Mouse (Mus musculus) midbrain, postnatal 0 days (tissue): ENCODE results near the gene Ahnak2. TPM values are rescaled to one million over a fixed set of nuclear protein-coding genes. Genes with fewer than 3 reads are reported as not detected.

Experiments
- ATAC-seq: fragments of 200-750 bp; cut with Nextera tagmentation; 2 replicates; pipeline ENCODE4 v1.8.0; 2017; ENCODE audit warnings: moderate number of reproducible peaks, mild to moderate bottlenecking, moderate TSS enrichment, moderate library complexity; ENCODE audit not compliant: low FRiP score
- DNase-seq: peaks from one replicate; pipeline ENCODE4 v3.0.0-alpha.2; 2015; ENCODE audit warnings: low spot score
- H3K27ac ChIP-seq: fragments of 300-500 bp; sonication (generic); 2 replicates; pipeline ENCODE4 v1.5.1; 2014; ENCODE audit warnings: low read depth, mild to moderate bottlenecking, low read length, mixed read lengths
- H3K27me3 ChIP-seq: fragments of 300-500 bp; sonication (generic); 2 replicates; pipeline ENCODE4 v1.6.1; 2014; ENCODE audit warnings: low read length, control low read depth, mixed read lengths; ENCODE audit not compliant: insufficient read depth
- H3K36me3 ChIP-seq: fragments of 300-500 bp; sonication (generic); 2 replicates; pipeline ENCODE4 v1.6.1; 2014; ENCODE audit warnings: low read length, control low read depth, mixed read lengths; ENCODE audit not compliant: insufficient read depth
- H3K4me1 ChIP-seq: fragments of 300-500 bp; sonication (generic); 2 replicates; pipeline ENCODE4 v1.6.1; 2014; ENCODE audit warnings: mild to moderate bottlenecking, control low read depth, antibody characterized with exemption, low read length, mixed read lengths; ENCODE audit not compliant: insufficient read depth
- H3K4me2 ChIP-seq: fragments of 300-500 bp; sonication (generic); 2 replicates; pipeline ENCODE4 v1.6.1; 2014; ENCODE audit warnings: low read depth, mild to moderate bottlenecking, low read length, mixed read lengths; ENCODE audit not compliant: poor library complexity, severe bottlenecking
- H3K4me3 ChIP-seq: fragments of 300-500 bp; sonication (generic); 2 replicates; pipeline ENCODE4 v1.5.1; 2014; ENCODE audit warnings: low read depth, mild to moderate bottlenecking, low read length, moderate library complexity
- H3K9ac ChIP-seq: fragments of 300-500 bp; sonication (generic); replicated peaks from 2 replicates; pipeline ENCODE4 v1.6.1; 2014; ENCODE audit warnings: mild to moderate bottlenecking, low read length, moderate library complexity, mixed read lengths; ENCODE audit not compliant: poor library complexity, severe bottlenecking
- H3K9me3 ChIP-seq: fragments of 300-500 bp; sonication (generic); 2 replicates; pipeline ENCODE4 v1.6.1; 2016; ENCODE audit warnings: low read length, control low read depth
- CTCF ChIP-seq: IDR thresholded peaks from 2 replicates; pipeline ENCODE4 v1.5.1; 2016; ENCODE audit warnings: antibody characterized with exemption, mild to moderate bottlenecking
- WGBS: fragments of 180-500 bp; shearing (Covaris S2); extraction: QIAGEN DNeasy Blood & Tissue Kit; methylation state at CpG from one replicate; pipeline ENCODE4 v1.1.7; 2014; 5-methylcytosine and 5-hydroxymethylcytosine counted together
- polyA plus RNA-seq: library from polyadenylated mRNA; unstranded; fragments of >200 nt; fragmentation: Nextera tagmentation; extraction: Ambion mirVana; gene quantifications from 2 replicates; pipeline ENCODE4 v1.2.1, GENCODE M21; 2015
- total RNA-seq: library from RNA; depleted of rRNA; stranded (reverse); fragments of >200 nt; gene quantifications from 2 replicates; pipeline ENCODE4 v1.2.3, GENCODE M21; 2014

Gene Ahnak2
- total and polyA plus RNA-seq, 2 experiments from 2014 or later, result 1.9 to 6.1 TPM

DNA sequence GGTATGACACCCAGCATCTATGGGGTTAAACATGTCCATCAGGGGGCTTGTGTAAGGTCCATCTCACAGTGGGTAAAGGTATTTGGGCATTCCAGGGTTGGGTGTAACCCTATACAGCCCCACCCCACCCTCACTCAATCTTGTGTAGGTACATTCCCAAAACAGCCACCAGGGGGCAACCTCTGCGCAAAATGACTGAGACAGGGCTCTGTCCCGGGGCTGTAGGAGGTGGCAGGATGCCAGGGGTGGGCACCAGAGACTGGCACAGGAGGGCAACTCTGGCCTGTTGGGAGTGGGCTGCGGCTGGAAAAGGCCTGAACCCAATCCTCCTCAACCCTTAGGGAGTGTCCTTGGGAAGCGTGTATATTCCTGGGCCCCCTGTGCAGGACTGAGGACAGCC is 2.0 kb downstream of the Ahnak2 start:
- ATAC-seq (no peak), DNase-seq (peak; percentile 45)
- H3K36me3 ChIP-seq, result no peaks in the 10 kb centered on the region
- peaks cover 5% of the 10 kb centered on the region; the same call in 1 of the 2 replicates for H3K4me1 ChIP-seq
- no peaks in the 10 kb centered on the region for H3K9me3 ChIP-seq
- WGBS, result 8% methylated on average over 4 of the region's 4 CpGs
- peak; percentile 79 for TF ChIP-seq CTCF
- no peak overlapping the region for H3K4me2 ChIP-seq
- H3K4me3 ChIP-seq, result no peak overlapping the region
- H3K9ac ChIP-seq, result no peak overlapping the region
- H3K27ac ChIP-seq, result no peak overlapping the region
- peaks cover 7% of the 10 kb centered on the region; the same call in 1 of the 2 replicates for H3K27me3 ChIP-seq

DNA sequence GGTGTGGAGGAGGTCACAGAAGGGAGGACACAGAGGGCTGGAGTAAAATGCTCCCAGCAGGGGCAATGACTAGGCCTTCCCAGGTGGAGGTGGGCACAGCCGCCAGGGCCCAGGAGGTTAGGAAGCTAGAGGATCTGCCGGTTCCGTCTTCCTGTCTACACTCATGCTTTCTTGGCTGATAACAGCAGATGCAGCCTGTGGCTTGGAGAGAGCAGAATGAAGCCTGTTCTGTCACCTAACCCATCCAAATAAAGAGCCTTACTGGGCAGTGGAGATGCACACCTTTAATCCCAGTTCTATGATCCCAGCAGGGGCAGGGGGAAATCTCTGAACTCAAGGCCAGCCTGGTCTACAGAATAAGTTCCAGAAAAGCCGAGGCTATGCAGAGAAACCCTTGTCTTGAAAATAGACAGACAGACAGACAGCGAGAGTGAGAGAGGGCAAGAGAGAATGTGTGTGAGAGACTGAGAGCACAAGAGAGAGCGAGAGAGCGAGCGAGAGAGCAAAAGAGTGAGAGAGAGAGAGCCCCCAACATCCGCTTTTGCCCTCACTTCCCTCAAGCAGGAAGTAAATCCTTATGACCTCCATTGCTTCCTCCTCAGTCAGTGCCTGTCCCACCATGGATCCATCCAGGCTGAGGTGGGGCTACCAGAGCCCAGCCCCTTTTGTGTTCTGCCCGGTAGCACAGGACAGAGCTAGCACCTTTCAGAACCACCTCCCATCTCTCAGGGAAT is 3.1 kb downstream of the Ahnak2 start:
- no peak for TF ChIP-seq CTCF
- Histone ChIP-seq H3K4me3 (no peak overlapping the region), H3K27ac (no peak overlapping the region), H3K9ac (no peak overlapping the region), H3K4me1 (peaks cover 5% of the 10 kb centered on the region; the same call in 1 of the 2 replicates), H3K4me2 (no peak overlapping the region), H3K27me3 (peaks cover 7% of the 10 kb centered on the region; the same call in 1 of the 2 replicates), H3K36me3 (no peaks in the 10 kb centered on the region), H3K9me3 (no peaks in the 10 kb centered on the region)
- WGBS, result 86% methylated on average over 10 of the region's 10 CpGs
- ATAC-seq (no peak), DNase-seq (no peak)

DNA sequence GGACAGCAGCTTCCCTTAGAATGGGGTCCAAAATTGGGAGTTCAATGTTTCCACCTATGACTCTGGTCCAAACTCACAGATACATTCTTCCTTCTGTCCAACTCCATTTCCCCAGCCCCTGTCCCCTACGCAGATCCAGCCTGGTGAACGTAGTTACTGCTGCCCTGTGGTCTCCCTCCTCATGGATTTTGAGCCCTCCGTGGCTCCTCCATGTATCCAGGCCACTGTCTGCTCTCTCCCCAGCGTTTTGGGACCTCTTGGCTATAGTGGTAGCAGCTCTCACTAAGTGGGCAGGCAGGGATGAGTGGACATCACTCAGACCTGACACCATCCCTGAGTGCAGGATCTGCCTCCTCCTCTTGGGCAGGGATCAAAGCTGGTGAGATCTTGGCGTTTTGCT is 3.7 kb downstream of the Ahnak2 start:
- H3K9me3 ChIP-seq, result no peaks in the 10 kb centered on the region
- H3K27me3 ChIP-seq, result peaks cover 7% of the 10 kb centered on the region; the same call in 1 of the 2 replicates
- TF ChIP-seq CTCF, result no peak
- DNase-seq, result no peak
- H3K36me3 ChIP-seq, result no peaks in the 10 kb centered on the region
- no peak overlapping the region for H3K9ac ChIP-seq
- H3K4me3 ChIP-seq, result no peak overlapping the region
- 80% methylated on average over 5 of the region's 5 CpGs for WGBS
- no peak for ATAC-seq
- peaks cover 5% of the 10 kb centered on the region; the same call in 1 of the 2 replicates for H3K4me1 ChIP-seq
- no peak overlapping the region for H3K4me2 ChIP-seq
- no peak overlapping the region for H3K27ac ChIP-seq

DNA sequence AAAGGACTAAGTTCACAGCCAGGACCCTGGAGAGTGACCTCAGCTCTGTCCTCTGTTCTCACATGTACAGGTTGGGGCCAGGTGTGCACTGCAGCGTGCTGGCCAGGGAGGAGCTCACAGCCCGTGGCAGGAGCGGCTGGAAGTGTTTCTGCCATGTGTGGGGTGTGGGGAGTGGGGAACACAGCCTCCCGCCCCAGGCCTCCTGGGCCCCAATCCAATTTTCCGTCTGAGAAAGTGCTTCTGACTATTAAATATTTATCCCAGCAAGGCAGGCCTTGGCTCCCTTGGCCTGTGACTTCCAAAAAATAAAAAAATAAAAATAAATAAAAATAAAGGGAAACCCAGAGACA is 4.2 kb downstream of the Ahnak2 start:
- TF ChIP-seq CTCF, result no peak
- DNase-seq (no peak), ATAC-seq (no peak)
- Histone ChIP-seq H3K9me3 (no peaks in the 10 kb centered on the region), H3K27ac (no peak overlapping the region), H3K4me2 (no peak overlapping the region), H3K4me1 (peaks cover 5% of the 10 kb centered on the region; the same call in 1 of the 2 replicates), H3K4me3 (no peak overlapping the region), H3K27me3 (peaks cover 7% of the 10 kb centered on the region; the same call in 1 of the 2 replicates), H3K36me3 (no peaks in the 10 kb centered on the region), H3K9ac (no peak overlapping the region)
- 32% methylated on average over 5 of the region's 5 CpGs for WGBS

DNA sequence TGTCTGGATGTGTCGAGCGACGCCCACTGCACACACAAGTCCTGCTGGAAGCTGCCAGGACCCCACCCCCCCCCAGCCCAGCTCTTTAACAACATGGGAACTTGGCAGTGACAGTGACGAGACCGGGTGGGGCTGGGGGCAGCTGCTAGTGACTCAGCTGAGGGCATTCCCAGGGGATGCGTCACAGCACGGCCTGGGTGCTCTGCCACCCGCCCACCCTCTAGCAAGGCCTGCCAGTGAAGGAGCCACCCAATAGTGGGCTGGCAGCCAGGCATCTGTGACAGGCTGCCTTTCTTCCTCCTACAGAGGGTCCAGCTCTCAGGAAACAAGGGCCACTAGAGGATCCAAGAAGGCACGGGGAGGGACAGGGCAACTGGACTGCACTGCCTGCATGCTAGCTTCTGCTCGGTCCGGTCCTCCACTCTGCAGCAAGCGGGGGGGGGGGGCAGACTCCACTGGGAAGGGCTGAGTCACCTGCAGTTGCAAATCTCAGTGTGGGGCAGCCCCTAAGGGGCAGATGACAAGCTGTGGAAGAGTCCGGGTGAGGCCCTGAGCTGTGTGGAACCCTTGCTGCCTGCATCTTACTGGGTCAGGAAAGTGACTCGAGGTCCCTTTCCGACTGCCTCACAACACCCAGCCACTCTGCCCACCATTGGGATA is 4.7 kb downstream of the Ahnak2 start:
- Histone ChIP-seq H3K4me2 (no peak overlapping the region), H3K27me3 (peaks cover 7% of the 10 kb centered on the region; the same call in 1 of the 2 replicates), H3K9ac (no peak overlapping the region), H3K27ac (no peak overlapping the region), H3K36me3 (no peaks in the 10 kb centered on the region), H3K4me3 (no peak overlapping the region), H3K9me3 (no peaks in the 10 kb centered on the region), H3K4me1 (peaks cover 5% of the 10 kb centered on the region; the same call in 1 of the 2 replicates)
- WGBS, result 64% methylated on average over 15 of the region's 15 CpGs
- ATAC-seq (no peak), DNase-seq (peak; percentile 60)
- no peak for TF ChIP-seq CTCF
